Mouse (Mus musculus) gastrocnemius, postnatal 25 days (tissue): ENCODE measurements at regions not wholly inside any gene's neighbourhood (a gene's known extent, or its start where the extent isn't known, plus 50 kb on each side); places are given as distances from the start of the nearest gene placed in this dataset.

Experiments used
- DNase-seq: peaks from one replicate; pipeline ENCODE4 v3.0.0; 2022

DNA sequence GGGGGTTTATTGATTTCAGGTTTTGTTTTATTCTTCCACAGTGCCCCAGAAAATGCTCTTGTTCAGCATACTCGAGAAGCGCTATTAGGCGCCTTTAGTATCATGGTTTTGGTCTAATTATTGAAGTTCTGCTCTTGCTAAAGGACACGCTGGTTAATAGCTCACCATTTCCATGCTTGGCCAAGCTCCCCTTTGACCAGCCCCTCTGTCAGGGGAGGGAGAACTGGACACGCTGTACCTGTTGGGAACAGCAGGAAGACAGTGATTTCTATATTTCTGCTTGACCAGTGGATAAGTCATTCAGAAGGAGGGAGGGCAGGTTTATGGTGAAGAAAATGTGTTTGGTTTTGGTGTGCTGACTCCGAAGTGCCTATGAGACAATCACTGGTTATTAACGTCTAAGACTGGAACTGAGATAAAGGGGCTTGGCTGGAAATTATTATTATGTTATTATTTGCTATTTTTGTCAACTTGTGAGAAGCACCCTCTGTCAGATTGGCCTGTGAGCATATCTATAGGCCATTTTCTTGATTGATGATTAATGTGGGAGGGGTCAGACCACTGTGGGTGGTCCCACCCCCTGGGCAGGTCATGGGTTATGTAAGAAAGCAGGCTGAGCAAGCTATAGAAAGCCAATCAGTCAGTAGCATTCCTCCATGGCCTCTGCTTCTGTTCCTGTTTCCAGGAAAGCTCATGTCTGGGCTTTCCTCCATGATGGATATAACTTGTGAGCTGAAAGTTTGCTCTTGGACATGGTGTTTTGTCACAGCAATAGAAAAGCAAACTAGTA, 51.2 kb upstream of the Tanc2 start:
- no peak for DNase-seq

DNA sequence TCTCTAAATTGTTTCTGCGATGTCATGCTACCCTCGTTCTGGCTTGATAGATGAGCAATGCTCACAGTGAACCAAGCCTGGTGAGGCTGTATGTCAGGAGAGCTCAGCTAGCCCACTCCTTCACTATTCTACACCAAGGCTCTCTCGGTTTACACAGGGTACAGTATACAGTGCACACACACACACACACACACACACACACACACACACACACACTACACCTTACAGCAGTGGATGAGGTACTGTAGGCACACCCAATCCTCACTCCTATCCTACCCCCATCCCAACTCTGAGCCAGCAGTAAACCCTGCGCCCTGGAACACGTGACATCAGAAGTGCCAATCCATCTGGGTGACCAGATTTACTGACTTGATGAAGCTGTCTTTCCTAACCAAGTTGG, 57.2 kb upstream of the Tanc2 start:
- no peak for DNase-seq

DNA sequence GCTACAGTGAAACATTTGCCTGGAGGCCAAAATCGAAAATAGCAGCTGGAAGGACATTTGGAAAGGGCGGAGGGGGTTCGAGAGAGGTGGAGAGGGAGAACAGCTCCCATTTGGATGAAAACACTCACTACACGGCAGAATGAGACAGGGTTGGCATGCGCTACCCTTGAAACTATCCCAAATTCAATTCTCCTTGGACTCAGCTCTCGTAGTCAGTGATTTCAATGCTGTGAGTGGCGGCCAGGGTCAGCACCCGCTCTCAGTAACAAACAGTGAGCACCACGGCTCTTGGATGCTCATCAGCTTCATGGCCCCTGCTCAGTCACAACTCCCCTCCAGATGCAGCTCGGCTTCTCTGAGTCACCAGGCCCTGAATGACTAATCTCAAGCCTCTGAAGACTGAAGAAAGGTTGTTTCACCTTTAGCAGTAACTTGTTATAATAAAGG, 59.1 kb upstream of the Tanc2 start:
- peak; percentile 75 for DNase-seq

DNA sequence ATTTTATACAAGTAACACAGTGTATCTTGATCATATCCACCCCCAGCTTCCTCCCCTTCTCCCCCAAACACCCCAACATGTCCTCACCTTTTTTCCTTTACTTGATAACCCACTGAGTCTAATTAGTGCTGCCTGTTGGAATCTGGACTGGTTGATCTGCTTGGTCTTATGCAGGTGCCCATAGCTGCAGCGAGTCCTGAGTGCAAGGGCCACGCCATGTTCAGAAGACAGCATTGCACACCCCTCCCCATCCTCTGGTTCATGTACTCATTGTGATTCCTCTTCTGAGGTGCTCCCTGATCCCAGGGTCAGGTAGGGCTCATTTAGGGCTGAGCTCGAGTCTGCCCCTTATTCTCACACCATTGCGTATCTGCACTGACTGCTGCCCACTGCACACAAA, 63.7 kb upstream of the Tanc2 start:
- no peak for DNase-seq

DNA sequence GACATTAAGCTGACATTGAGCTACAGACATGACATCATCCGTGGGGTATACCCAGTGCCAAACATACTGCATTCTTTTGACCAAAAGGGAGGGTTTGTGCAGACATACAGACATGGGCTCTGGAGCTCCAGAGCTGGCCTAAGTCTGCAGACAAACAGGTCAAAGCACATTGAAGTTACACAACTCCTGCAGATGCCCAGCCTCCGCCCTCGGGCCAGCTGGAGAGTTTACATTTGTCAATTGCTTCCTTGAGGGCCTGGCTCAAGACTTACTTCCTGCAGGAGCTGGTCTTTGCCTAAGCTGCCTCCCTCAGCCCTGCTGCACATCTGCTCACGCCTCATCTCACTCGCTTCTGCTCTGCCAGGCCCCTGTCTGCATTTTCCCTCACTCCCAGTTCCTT, 64.2 kb upstream of the Tanc2 start:
- DNase-seq = peak; percentile 70

DNA sequence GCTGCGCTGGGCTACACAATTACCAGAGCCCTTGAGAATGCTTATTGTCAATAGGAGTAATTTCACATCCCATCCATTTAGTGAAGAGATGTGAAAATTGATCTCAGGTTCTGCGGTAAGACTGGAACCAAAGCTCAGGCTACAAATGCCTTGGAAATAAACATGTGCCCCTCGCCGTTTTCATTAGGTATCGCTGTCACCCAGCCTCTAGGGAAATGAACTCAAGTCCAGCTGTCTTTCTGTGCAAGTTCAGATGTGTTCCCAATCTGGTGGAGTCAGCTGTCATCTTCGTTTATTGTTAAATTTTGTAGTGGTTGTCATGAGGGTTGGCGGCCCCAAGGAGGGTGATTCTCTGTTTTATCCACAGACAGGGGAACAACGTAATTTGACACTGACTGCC, 65.4 kb upstream of the Tanc2 start:
- no peak for DNase-seq

DNA sequence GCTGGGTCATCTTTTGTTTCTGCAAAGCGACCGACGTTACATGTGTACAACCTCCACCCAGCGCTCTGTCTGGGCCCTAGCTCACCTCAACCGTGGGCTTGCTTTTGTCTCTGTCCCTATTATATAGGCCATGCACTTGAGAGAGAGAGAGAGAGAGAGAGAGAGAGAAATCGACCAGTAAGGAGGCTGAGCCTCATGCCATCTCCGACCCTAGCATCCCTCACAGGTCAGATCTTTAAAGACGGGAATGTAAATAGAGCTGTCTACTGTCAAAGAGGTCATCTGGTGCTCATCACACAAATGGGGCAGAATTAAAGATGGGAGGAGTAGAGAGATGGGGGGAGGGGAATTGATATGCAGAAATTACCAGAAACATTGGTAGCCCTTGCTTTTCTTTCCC, 66.0 kb upstream of the Tanc2 start:
- DNase-seq = no peak

DNA sequence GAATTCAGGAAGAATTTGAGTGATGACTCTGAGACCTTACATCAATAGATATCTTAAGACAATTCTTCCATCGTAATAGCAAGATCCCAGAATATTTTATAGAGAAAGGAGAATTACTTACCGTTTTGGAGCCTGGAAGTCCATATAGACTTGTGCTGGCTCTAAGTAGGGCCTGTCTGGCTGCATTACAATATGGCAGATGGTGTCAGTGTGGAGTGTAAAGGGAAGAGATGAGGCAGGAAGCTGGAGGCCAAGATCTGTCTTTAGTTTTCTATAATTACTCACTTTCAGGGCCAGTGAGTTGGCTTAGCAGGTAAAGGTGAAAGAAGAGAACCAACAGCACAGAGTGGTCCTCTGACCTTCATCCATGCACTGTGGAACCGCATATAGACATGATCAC, 63.9 kb upstream of the March10 start:
- DNase-seq = no peak

DNA sequence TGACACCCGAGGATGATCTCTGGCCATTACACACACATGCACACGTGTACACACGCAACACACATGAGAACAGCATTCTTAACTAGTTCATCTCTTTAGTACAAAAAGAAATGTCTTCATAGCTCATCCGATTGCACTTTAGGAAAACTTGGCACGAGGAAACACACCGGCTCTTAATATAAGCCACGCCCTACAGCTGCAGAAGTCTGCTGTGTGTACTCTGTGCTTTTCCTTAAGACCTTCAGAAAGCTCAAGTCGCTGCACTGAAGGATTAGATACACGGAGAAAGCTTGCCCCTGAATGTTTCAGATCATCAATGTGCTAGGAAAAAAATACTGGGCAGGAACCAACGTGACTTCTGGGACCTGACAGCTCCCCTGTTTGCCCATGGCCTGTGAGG, 56.7 kb upstream of the March10 start:
- DNase-seq = no peak

DNA sequence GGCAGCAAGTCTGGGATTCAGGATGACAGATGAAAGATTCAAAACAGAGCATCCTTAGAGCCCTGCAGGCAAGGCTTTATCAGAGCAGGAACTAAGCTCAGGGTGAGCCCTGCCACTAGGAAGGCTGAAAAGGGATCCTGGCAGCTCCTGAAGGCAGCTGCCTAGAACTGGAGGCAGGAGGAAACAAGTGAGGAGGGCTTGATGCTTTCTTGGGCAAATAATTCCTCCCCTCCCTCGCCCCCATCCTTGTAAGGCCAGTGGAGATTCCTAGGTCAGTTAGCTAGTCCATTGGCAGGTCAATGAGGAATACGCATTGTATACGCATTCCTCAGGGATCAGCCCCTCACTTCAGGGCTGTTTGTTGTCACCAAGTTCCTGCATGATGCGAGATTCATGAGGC, 54.1 kb upstream of the March10 start:
- DNase-seq = no peak

DNA sequence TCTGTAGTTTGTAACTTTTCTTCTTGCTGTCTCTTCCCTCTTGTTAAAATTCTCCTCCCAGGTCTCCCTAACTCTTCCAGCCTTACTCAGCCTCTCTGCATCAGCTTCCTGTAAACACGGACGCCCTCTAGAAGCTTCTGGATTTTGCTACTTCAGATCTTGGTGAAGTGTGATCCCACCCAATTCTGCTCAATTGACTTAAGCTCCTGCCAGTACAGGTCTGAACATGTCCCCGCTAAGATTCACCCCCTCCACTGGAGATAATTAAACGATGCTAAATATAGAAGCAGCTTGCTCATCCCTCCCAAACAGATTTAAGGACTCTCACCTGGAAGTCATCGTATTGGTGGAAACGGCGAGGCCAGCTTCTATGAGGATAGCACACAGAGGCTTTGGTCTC, 53.5 kb upstream of the March10 start:
- no peak for DNase-seq

DNA sequence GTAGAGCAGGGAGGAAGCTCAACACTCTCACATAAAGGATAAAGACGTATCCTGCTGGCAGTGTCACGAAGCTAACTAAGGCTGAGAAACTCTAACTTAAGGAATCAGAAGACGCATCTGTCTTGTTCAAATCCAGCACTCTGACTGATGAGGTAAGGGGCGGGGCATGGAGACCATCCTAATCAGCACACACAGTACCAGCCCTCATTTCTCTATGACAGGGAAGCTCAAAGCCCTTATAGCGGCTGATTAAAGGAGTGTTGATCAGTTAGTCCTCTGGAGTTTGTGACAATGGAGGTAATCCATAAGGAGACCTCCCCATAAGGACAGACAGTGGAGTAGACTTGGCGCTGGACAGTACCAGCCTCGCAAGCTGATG, 52.1 kb upstream of the March10 start:
- no peak for DNase-seq

DNA sequence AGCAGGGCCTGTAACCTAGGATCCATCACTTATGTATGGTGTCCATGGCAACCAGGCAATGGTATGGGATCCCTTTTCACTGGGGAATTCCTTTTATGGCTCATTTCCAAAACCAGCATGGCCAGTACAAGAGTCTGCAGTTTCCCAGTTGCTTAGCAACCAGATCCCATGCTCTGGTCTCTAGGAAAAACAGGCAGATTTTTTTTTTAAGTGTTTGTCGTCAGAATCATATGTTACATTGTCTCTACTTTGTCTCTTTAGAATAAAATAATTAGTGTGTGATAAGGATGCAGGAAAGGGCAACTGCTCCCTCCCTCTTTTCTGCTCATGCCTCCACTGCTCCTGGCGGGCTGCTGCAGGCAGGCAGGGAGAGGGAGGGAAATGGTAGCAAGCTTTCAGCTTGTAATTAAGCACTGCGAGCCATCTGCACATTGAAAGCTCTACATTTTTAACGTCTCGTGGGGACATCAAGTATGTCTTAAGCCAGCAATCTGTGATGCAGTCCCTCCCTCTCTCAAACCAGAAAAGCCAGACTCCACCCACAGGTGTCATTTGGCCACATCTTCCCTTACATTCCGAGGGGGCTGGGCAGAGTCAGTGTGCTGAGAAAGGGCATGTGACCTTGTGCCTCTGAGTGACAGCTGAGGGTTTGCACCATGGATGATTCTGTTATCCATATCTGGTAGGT, 51.6 kb upstream of the March10 start:
- no peak for DNase-seq

DNA sequence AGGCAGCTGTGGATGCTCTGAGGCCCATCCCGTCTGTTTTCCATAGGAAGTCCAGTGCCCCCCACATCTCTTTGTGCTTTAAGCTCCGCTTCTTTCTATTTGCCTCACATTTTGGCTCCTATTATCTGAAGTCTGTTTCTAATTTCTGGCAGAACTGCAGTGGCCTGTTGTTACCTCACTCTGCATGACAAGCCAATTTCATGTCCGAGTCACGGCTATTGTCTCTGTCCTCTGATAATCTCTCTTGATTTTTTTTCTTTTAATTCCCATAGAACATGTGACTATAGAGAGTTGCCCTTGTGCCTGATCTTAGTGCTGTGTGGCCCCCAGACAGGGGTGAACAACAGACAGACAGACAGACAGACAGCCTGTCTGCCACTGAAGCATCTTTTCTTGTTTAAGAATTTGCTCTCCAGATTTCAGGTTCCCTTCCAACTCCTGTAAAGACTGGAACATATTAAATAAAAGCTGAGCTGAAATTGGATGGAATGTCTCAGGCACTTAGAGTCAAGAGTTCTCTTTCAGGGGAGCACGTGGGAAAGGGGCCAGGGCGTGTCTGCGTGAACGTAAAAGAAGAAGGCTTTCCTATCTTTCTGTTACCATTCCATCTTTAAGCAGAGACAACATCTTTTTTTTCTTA, 50.9 kb upstream of the March10 start:
- DNase-seq = no peak
